Mouse (Mus musculus): Measurements from ENCODE around the gene Ctnna2.

DNA sequence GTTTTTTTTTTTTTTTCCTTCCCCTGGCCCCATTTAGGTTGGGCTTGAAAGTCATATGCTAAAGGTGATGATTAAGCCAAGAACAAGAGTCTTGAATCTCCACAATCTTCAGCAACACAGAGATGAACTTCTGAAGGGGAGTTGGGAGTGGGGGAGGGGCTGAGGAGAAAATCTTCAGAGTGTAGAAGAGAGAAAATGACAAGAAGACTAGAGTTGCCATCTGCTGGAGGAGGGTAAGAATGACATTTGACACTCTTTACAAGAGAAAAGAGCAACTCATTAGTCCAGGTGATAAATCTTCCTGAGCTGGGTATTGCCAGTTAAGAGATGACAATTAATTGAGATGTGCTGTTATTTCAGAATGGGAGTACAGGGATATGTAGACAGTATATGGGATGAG, 760.6 kb downstream of the Ctnna2 start:
- TF ChIP-seq POLR2A (IDR thresholded peaks at IDR 0.05; ENCODE audit: extremely low read depth, insufficient read depth, low read length), result no peak
- TF ChIP-seq CTCF (IDR thresholded peaks at IDR 0.05; ENCODE audit: low read depth, low read length), result no peak
